Comparison of ENCODE assay signal across 8 mouse cellular contexts in the genomic region with DNA sequence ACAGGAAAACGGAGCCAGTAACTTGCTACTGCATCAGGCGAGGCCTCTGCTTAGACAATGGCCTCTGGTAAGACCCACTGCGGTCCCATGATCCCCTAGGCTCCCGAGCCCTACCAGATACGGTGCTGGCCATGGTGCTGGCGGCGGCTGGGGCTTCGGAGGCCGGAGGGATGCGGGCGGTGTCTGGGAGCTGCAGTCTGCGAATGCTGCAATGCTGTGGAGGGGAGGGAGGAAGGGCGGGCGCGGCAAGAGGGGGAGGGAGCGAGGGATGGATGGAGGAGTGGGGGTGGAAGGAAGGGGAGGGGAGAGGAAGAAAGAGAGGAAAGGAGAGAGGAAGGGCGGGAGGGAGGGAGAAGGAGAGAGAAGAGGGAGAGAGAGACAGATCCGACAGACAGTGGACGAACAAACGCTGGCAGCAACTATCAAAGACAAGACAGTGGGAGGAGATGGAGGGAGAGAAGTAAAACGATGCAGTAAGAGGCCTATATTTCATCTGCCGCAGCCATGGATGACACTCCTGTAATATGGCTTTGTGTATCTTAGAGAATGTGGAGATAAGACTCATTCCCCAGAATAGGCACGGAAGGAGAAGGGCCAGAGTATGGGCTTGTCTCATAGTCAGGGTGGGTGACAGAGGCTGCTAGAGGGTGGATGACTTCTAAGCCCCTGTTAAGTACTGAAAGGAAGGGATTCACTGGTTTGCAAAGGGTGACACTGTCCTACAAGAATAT. TPM values are rescaled to one million over a fixed set of nuclear protein-coding genes. Genes with fewer than 3 reads are reported as not detected.
DNase-seq lines count a peak whose midpoint lies in the region; ATAC-seq and TF ChIP-seq lines count a peak whose summit lies in the region.

A gene (minus strand): TSS at position 421 of the 731 bp plus-strand sequence.

- no peak for TF ChIP-seq POLR2A in myocyte (IDR thresholded peaks at IDR 0.05; ENCODE audit: insufficient read length, low read depth)

- H3K27ac ChIP-seq in kidney, embryonic 14.5 days (ENCODE audit: low read depth, low read length) = no peak within 1 kb of the TSS
- no peak within 1 kb of the TSS for H3K27ac ChIP-seq in limb, embryonic 13.5 days

- peaks cover 35% of the 10 kb centered on the region for H3K27me3 ChIP-seq in kidney, embryonic 14.5 days (ENCODE audit: control insufficient read depth, insufficient read depth, low read length)
- H3K27me3 ChIP-seq in limb, embryonic 13.5 days = peaks cover 77% of the 10 kb centered on the region
- H3K27me3 ChIP-seq in myocyte (ENCODE audit: control insufficient read depth, insufficient read depth, insufficient read length) = peaks cover 18% of the 10 kb centered on the region

- WGBS in kidney, embryonic 14.5 days = 5% methylated on average over 23 of the region's 23 CpGs
- 5% methylated on average over 23 of the region's 23 CpGs for WGBS in limb, embryonic 13.5 days

- no peak within 1 kb of the TSS for H3ac ChIP-seq in myocyte (ENCODE audit: control insufficient read depth, insufficient read length)

- peak within 1 kb of the TSS; percentile 16 for H3K4me3 ChIP-seq in kidney, embryonic 14.5 days (ENCODE audit: low read length)
- peak within 1 kb of the TSS; percentile 15 for H3K4me3 ChIP-seq in limb, embryonic 13.5 days
- no peak within 1 kb of the TSS for H3K4me3 ChIP-seq in myocyte

- H3K36me3 ChIP-seq in kidney, embryonic 14.5 days (ENCODE audit: control insufficient read depth, insufficient read depth, low read length) = no peaks in the 10 kb centered on the region
- no peaks in the 10 kb centered on the region for H3K36me3 ChIP-seq in limb, embryonic 13.5 days
- no peaks in the 10 kb centered on the region for H3K36me3 ChIP-seq in myocyte (ENCODE audit: control insufficient read depth, insufficient read depth)

- no peaks in the 10 kb centered on the region for H3K9me3 ChIP-seq in kidney, embryonic 14.5 days (ENCODE audit: control insufficient read depth, low read length)
- H3K9me3 ChIP-seq in limb, embryonic 13.5 days = no peaks in the 10 kb centered on the region

- H3K4me2 ChIP-seq in kidney, embryonic 14.5 days (replicated peaks; ENCODE audit: low read depth, low read length) = peak within 1 kb of the TSS; percentile 33
- H3K4me2 ChIP-seq in limb, embryonic 13.5 days (replicated peaks) = peak within 1 kb of the TSS; percentile 35; the same call in 1 of the 2 replicates
- H3K4me2 ChIP-seq in myocyte (ENCODE audit: low read depth) = no peak within 1 kb of the TSS

- ATAC-seq in granulocyte monocyte progenitor cell, adult 5-6 weeks (replicated peaks; ENCODE audit: poor library complexity, severe bottlenecking) = peak; percentile 92
- ATAC-seq in kidney, embryonic 14.5 days (ENCODE audit: low FRiP score, low TSS enrichment) = peak; percentile 73
- peak; percentile 59; the same call in 1 of the 2 replicates for ATAC-seq in limb, embryonic 13.5 days (ENCODE audit: low FRiP score, low read depth)

- 0 out of 2 replicates have a peak, but pooled peaks cover 7% of the 10 kb centered on the region for H3K4me1 ChIP-seq in kidney, embryonic 14.5 days (ENCODE audit: control insufficient read depth, insufficient read depth, low read length)
- H3K4me1 ChIP-seq in limb, embryonic 13.5 days = peaks cover 6% of the 10 kb centered on the region

- no peaks in the 10 kb centered on the region for H3K79me2 ChIP-seq in myocyte (ENCODE audit: control insufficient read depth, insufficient read depth)

- no peak within 1 kb of the TSS; the same call in 1 of the 2 replicates for H3K9ac ChIP-seq in kidney, embryonic 14.5 days (ENCODE audit: low read depth, low read length)
- H3K9ac ChIP-seq in limb, embryonic 13.5 days = no peak within 1 kb of the TSS

- DNase-seq in urinary bladder, postnatal 14 days (ENCODE audit: low spot score) = peak; percentile 40
- DNase-seq in urinary bladder, postnatal 25 days (ENCODE audit: low spot score) = no peak
- peak; percentile 88 for DNase-seq in embryo, embryonic 10 days (ENCODE audit: low spot score)
- DNase-seq in spleen, adult 18-20 months = no peak

TF ChIP-seq in myocyte, 11 proteins besides CTCF, POLR2A, EP300 and RAD21:
- TF ChIP-seq MYOD1 (IDR thresholded peaks at IDR 0.05; ENCODE audit: control insufficient read depth in 1 of 3, insufficient read length in 2 of 3, low read depth in 2 of 3) = no peak
- peak; percentile 86 for TF ChIP-seq REST (IDR thresholded peaks at IDR 0.05; ENCODE audit: insufficient read depth, insufficient read length)
- TF ChIP-seq POLR2AphosphoS2 (IDR thresholded peaks at IDR 0.05; ENCODE audit: insufficient read length, low read depth) = no peak
- TF ChIP-seq USF1 (IDR thresholded peaks at IDR 0.05; ENCODE audit: low read depth) = no peak

RNA-seq across cellular contexts. Expression of the gene that starts here (rescaled TPM):
- total RNA-seq in granulocyte monocyte progenitor cell, adult 5-6 weeks (2014; fragmentation: Nextera tagmentation) = not detected in 2 replicates
- total RNA-seq in granulocyte monocyte progenitor cell, adult 5-6 weeks (2017) = not detected in 2 replicates
- 0.46 and 0.62 TPM in 2 replicates for polyA plus RNA-seq in kidney, embryonic 14.5 days (2014; fragmentation: Nextera tagmentation; extraction: Ambion mirVana)
- polyA plus RNA-seq in limb, embryonic 13.5 days (2015; fragmentation: Nextera tagmentation; extraction: Ambion mirVana) = 0.84 and 3.3 TPM in 2 replicates
- 0.07 TPM for polyA plus RNA-seq in myocyte (2012; fragmentation: generic; extraction: Trizol)

Comparison
In these comparisons a context has a peak if more than half of its experiments do, and no peak if none do; other contexts are left out.
1. DNase-seq: peak in urinary bladder, postnatal 14 days (single experiment) and embryo, embryonic 10 days (single experiment); none in urinary bladder, postnatal 25 days (single experiment) and spleen, adult 18-20 months (0 of 2).
2. Peak in ATAC-seq in granulocyte monocyte progenitor cell, adult 5-6 weeks; RNA of the gene not detected or under 1 TPM.
3. Peak in ATAC-seq, H3K4me3 ChIP-seq and H3K4me2 ChIP-seq in kidney, embryonic 14.5 days; RNA of the gene not detected or under 1 TPM.
4. Peak in every context shown above with its lines, with median percentiles within 50 percentile points of each other: ATAC-seq.